Mouse (Mus musculus): ENCODE data around the gene Mre11a. TPM values are rescaled to one million over a fixed set of nuclear protein-coding genes. Genes with fewer than 3 reads are reported as not detected.

Mre11a gene
- total and polyA plus RNA-seq, 3 experiments: 27.7 to 47.3 (median 45.7) TPM

DNA sequence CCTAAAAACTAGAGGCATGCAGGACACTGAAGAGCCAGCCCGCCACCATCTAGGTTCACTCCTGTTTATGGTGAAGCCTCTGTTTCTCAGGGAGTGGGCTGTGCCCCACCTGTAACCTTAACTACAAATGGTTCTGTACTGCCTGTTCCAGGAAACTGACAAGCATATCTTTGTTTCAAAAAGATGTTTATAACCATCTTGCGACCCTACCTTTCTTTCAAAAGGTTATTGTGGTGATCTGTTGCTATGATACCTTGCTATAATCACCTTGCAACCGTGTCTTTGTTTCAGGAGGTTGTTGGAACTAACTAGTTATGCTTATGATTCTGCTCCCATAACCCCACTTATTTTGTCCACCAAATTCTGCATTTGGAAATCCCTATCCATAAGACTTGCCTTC, 59.4 kb downstream of the Mre11a start:
- Histone ChIP-seq H3K9ac (ENCODE audit: insufficient read depth, low read depth) (no peak overlapping the region), H3K9me3 (replicated peaks; ENCODE audit: low read length) (no peaks in the 10 kb centered on the region), H3K27me3 (replicated peaks) (no peaks in the 10 kb centered on the region), H3K27ac (ENCODE audit: insufficient read depth, low read depth) (no peak overlapping the region), H3K4me3 (replicated peaks in 1 of 3; ENCODE audit: low read depth in 2 of 3, low read length in 2 of 3, poor library complexity in 1 of 3) (no peak overlapping the region), H3K79me2 (replicated peaks; ENCODE audit: control insufficient read depth, extremely low read depth, insufficient read depth, poor library complexity, severe bottlenecking) (no peaks in the 10 kb centered on the region), H3K4me2 (ENCODE audit: insufficient read depth, low read depth, poor library complexity, severe bottlenecking) (no peak overlapping the region), H3K36me3 (replicated peaks in 1 of 2; ENCODE audit: control insufficient read depth in 1 of 2, insufficient read depth in 1 of 2, low read length in 1 of 2) (peaks cover 0 to 16% of the 10 kb centered on the region in 2 experiments), H3K4me1 (ENCODE audit: control insufficient read depth in 1 of 2, insufficient read depth in 2 of 2) (peaks cover 0 to 6% of the 10 kb centered on the region in 2 experiments; a peak in 1 of 4 replicates)
- DNase-seq (ENCODE audit: extremely low read depth): no peak
- in situ Hi-C loops (cut with MboI; ENCODE audit: low pct_ligation_motif_present, low pct_unique_long_range_greater_than_20kb, low sequenced_read_pairs) (no loop called here), dilution Hi-C loops (cut with MboI; ENCODE audit: extremely low pct_ligation_motif_present, extremely low pct_unique_long_range_greater_than_20kb, low sequenced_read_pairs) (no loop called here)
- no peak for TF ChIP-seq SIN3A (IDR thresholded peaks at IDR 0.05; ENCODE audit: low read length)
- no peak for TF ChIP-seq RAD21 (IDR thresholded peaks at IDR 0.05; ENCODE audit: low read depth, low read length)
- TF ChIP-seq SMC3 (IDR thresholded peaks at IDR 0.05; ENCODE audit: low read depth, low read length): no peak
- TF ChIP-seq ZMIZ1 (IDR thresholded peaks at IDR 0.05; ENCODE audit: low read depth, low read length): no peak
- TF ChIP-seq ELF1 (IDR thresholded peaks at IDR 0.05; ENCODE audit: low read depth, low read length): no peak
- TF ChIP-seq EP300 (IDR thresholded peaks at IDR 0.05; ENCODE audit: low read length): no peak

DNA sequence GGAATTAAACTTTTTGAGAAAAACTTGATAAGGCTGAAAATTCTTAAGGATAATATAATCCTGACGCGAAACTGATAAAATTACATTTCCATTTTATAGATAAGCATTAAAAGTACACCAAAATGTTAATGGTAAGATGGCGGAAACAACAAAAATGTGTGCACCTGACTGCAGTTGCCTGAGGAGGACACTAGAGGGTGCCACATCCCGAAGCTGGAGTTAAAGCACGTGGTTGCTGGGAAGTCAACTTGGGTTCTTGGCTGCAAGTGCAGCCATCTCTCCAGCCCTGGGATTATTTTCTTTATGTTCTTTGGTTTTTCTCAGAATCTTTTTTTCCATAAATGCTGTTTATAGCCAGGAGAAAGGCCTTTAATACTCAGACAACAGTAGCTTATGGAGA, 62.0 kb downstream of the Mre11a start:
- Histone ChIP-seq H3K9ac (ENCODE audit: insufficient read depth, low read depth) (no peak overlapping the region), H3K9me3 (replicated peaks; ENCODE audit: low read length) (no peaks in the 10 kb centered on the region), H3K4me3 (replicated peaks in 1 of 3; ENCODE audit: low read depth in 2 of 3, low read length in 2 of 3, poor library complexity in 1 of 3) (no peak overlapping the region), H3K27me3 (replicated peaks) (no peaks in the 10 kb centered on the region), H3K79me2 (replicated peaks; ENCODE audit: control insufficient read depth, extremely low read depth, insufficient read depth, poor library complexity, severe bottlenecking) (no peaks in the 10 kb centered on the region), H3K4me2 (ENCODE audit: insufficient read depth, low read depth, poor library complexity, severe bottlenecking) (no peak overlapping the region), H3K4me1 (ENCODE audit: control insufficient read depth in 1 of 2, insufficient read depth in 2 of 2) (no peaks in the 10 kb centered on the region), H3K36me3 (replicated peaks in 1 of 2; ENCODE audit: control insufficient read depth in 1 of 2, insufficient read depth in 1 of 2, low read length in 1 of 2) (peaks cover 0 to 6% of the 10 kb centered on the region in 2 experiments), H3K27ac (ENCODE audit: insufficient read depth, low read depth) (no peak overlapping the region)
- dilution Hi-C loops (cut with MboI; ENCODE audit: extremely low pct_ligation_motif_present, extremely low pct_unique_long_range_greater_than_20kb, low sequenced_read_pairs): no loop called here
- in situ Hi-C loops (cut with MboI; ENCODE audit: low pct_ligation_motif_present, low pct_unique_long_range_greater_than_20kb, low sequenced_read_pairs): no loop called here
- DNase-seq (ENCODE audit: extremely low read depth): peak; percentile 29
- TF ChIP-seq MAX (IDR thresholded peaks at IDR 0.05; ENCODE audit: low read length) (peak; percentile 78), MYC (IDR thresholded peaks at IDR 0.05; ENCODE audit: low read depth, low read length) (peak; percentile 93; the same call in 1 of the 2 replicates), NRF1 (IDR thresholded peaks at IDR 0.05; ENCODE audit: low read depth, low read length) (no peak), UBTF (IDR thresholded peaks at IDR 0.05; ENCODE audit: low read depth, low read length) (no peak), USF2 (conservative IDR thresholded peaks at IDR 0.05; ENCODE audit: low read depth, low read length) (0 out of 2 replicates have a peak, but pooled peaks have one; percentile 4), CTCF (conservative IDR thresholded peaks at IDR 0.05 in 1 of 2, IDR thresholded peaks at IDR 0.05 in 1 of 2; ENCODE audit: low read depth in 2 of 2, low read length in 2 of 2) (peak; percentile 60 to 63; a peak in 3 of 4 replicates), RAD21 (IDR thresholded peaks at IDR 0.05; ENCODE audit: low read depth, low read length) (peak; percentile 39), USF1 (IDR thresholded peaks at IDR 0.05; ENCODE audit: low read depth, low read length) (no peak), SMC3 (IDR thresholded peaks at IDR 0.05; ENCODE audit: low read depth, low read length) (peak; percentile 46; the same call in 1 of the 2 replicates), ELF1 (IDR thresholded peaks at IDR 0.05; ENCODE audit: low read depth, low read length) (no peak), ZNF384 (IDR thresholded peaks at IDR 0.05; ENCODE audit: low read depth, low read length) (no peak), POLR2A (IDR thresholded peaks at IDR 0.05; ENCODE audit: low read depth, low read length) (no peak)

Data from CH12.LX (cell line).